Mouse (Mus musculus): ENCODE measurements at regions not wholly inside any gene's neighbourhood (a gene's known extent, or its start where the extent isn't known, plus 50 kb on each side); places are given as distances from the start of the nearest gene placed in this dataset.

DNA sequence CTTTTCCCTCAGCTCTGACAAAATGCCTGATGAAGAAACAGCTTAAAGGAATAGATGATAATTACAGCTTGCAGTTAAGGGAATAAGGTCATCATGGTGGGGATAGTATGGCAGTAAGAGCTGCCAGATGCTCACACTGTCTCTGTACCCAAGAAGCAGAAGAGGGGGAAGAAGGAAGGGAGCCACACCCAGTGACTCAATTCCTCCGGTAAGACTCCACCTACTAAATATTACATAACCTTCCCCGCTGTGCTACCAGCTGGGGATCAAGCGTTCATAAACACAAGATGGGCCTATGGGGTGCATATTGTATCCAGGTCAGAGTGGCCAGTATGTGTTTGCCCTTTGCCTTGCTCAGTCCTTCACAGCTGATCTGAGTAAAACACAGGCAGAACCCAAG is 468.9 kb downstream of the Rnf144a start:
- TF ChIP-seq CTCF (IDR thresholded peaks at IDR 0.05; ENCODE audit: low read depth, low read length), result no peak
- no peak for TF ChIP-seq POLR2A (IDR thresholded peaks at IDR 0.05; ENCODE audit: borderline replicate concordance, low read depth, low read length)
- no peaks in the 10 kb centered on the region for H3K4me1 ChIP-seq (ENCODE audit: control insufficient read depth, insufficient read depth, low read length)
- no peak overlapping the region for H3K4me3 ChIP-seq (ENCODE audit: insufficient read depth, low read length)
- no peak overlapping the region for H3K27ac ChIP-seq (ENCODE audit: insufficient read depth, low read depth, low read length)

DNA sequence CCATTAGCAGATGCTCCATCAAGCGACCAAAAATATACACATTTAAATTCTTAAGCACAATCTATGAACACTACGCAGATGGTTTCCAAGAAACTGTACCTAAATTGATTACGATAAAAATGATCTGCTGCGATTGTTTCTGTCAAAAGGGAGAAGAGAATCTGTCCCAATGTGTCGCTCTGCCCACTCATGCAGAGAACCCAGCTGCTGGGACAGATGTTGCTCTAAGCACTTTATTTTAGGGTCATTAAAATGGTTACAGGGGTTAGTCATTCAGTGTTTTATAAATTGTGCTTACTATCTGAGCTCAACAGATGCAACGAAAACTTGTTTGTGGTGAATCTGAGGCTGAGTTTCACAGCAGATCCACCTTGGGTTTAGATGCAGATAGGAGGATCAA is 476.2 kb downstream of the Rnf144a start:
- TF ChIP-seq POLR2A (IDR thresholded peaks at IDR 0.05; ENCODE audit: borderline replicate concordance, low read depth, low read length) (no peak), CTCF (IDR thresholded peaks at IDR 0.05; ENCODE audit: low read depth, low read length) (no peak)
- Histone ChIP-seq H3K27ac (ENCODE audit: insufficient read depth, low read depth, low read length) (no peak overlapping the region), H3K4me3 (ENCODE audit: insufficient read depth, low read length) (no peak overlapping the region), H3K4me1 (ENCODE audit: control insufficient read depth, insufficient read depth, low read length) (no peaks in the 10 kb centered on the region)

DNA sequence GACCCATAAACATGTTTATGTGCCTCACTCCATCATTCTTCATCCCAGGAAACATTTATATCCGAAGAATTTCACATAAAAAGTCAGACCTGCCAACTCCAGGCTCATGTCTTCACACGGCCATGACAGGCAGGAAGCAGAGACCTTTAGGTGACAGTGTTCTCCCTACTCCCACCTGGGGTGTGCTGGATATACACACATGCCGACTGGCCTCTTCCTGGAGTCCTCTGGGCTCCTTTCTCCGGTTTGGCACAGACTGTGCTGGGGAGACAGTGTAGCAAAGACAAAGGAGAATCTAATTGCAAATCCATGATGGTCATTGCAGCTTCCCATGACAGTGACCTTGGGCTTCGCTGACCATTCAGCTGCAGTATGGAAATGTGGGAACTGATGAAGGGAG is 480.1 kb downstream of the Rnf144a start:
- no peak for TF ChIP-seq CTCF (IDR thresholded peaks at IDR 0.05; ENCODE audit: low read depth, low read length)
- TF ChIP-seq POLR2A (IDR thresholded peaks at IDR 0.05; ENCODE audit: borderline replicate concordance, low read depth, low read length), result no peak
- Histone ChIP-seq H3K27ac (ENCODE audit: insufficient read depth, low read depth, low read length) (no peak overlapping the region), H3K4me3 (ENCODE audit: insufficient read depth, low read length) (no peak overlapping the region), H3K4me1 (ENCODE audit: control insufficient read depth, insufficient read depth, low read length) (no peaks in the 10 kb centered on the region)

DNA sequence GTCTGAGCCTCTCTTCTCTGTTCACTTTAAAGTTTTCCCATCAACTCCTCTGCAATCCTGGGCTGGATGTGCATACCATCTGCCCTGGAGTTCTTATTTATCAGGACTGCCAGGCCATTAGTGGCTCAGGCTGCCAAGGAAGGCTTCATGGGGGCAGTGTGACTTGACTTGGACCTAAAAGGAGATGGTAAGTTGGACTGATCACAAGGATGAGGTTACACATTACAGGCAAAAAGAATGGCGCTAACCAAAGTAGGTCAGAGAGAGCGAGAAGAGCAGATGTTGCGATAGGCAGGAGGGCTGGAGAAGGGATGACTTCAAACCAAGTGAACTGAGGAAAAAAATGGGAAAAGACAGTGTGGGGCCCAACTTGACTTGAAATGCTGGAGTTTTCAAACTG is 480.5 kb downstream of the Rnf144a start:
- no peaks in the 10 kb centered on the region for H3K4me1 ChIP-seq (ENCODE audit: control insufficient read depth, insufficient read depth, low read length)
- H3K27ac ChIP-seq (ENCODE audit: insufficient read depth, low read depth, low read length), result no peak overlapping the region
- TF ChIP-seq POLR2A (IDR thresholded peaks at IDR 0.05; ENCODE audit: borderline replicate concordance, low read depth, low read length), result no peak
- TF ChIP-seq CTCF (IDR thresholded peaks at IDR 0.05; ENCODE audit: low read depth, low read length), result no peak

DNA sequence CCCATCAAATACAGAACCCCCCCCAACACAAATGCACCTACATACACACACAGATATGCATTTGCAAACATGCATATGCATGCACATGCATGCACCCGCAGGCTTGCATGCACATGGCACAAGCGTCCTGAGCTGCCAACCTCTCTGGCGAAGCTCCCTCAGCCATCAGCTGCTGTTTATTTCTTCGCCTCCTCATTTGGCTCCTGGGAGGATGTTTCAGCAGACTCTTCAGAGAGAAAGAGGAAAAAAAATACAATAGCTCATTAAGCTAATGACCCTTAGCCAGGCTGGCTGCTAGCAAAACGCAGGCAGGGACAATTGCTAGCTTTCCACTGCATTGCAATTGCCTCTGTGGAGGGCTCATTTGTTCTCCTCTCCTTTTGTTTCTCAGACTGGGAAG is 488.7 kb downstream of the Rnf144a start:
- Histone ChIP-seq H3K4me3 (ENCODE audit: insufficient read depth, low read length) (no peak overlapping the region), H3K4me1 (ENCODE audit: control insufficient read depth, insufficient read depth, low read length) (no peaks in the 10 kb centered on the region), H3K27ac (ENCODE audit: insufficient read depth, low read depth, low read length) (no peak overlapping the region)
- TF ChIP-seq CTCF (IDR thresholded peaks at IDR 0.05; ENCODE audit: low read depth, low read length) (no peak), POLR2A (IDR thresholded peaks at IDR 0.05; ENCODE audit: borderline replicate concordance, low read depth, low read length) (no peak)

More for the DNA sequence above, 480.5 kb downstream of the Rnf144a start:
- H3K4me3 ChIP-seq (ENCODE audit: insufficient read depth, low read length), result no peak overlapping the region

DNA sequence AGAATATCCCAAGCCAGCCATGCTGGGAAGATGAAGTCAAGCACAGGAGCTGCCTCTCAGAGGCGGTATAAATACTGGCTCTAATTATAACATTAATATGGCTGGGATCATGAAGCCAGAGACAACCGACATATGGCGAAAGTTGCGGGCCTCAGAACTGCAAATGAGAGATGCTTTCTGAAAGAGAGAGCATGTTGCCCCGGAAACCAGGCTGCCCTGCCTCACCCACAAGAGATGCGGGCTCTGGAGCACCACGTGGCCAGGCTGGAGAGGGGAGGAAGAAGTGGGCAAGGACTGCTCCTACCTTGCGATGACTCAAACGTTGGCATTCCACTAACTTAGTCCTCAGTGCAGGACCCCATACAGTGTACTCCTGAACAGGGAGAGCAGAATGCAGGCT is 490.5 kb downstream of the Rnf144a start:
- H3K4me3 ChIP-seq (ENCODE audit: insufficient read depth, low read length), result no peak overlapping the region
- TF ChIP-seq CTCF (IDR thresholded peaks at IDR 0.05; ENCODE audit: low read depth, low read length), result no peak
- TF ChIP-seq POLR2A (IDR thresholded peaks at IDR 0.05; ENCODE audit: borderline replicate concordance, low read depth, low read length), result no peak
- H3K4me1 ChIP-seq (ENCODE audit: control insufficient read depth, insufficient read depth, low read length), result no peaks in the 10 kb centered on the region

DNA sequence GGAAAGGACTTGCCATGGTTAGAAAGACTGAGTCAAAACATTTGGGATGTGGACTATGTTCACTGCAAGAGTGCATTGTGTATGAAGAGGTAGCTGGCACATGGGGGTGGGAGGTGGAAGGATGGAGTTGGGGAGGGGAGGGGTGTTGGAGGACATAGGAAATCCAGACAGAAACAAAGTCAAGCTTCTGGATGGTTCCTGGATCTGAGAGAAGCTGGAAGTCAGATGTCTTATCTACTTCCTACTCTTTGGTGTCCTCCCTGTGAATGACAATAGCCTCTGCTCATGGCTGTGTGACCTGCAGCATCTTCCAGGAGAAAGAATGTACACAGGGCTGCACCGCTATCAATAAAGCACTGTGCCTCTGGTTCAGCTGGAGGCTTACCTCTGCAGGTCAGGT is 491.3 kb downstream of the Rnf144a start:
- TF ChIP-seq CTCF (IDR thresholded peaks at IDR 0.05; ENCODE audit: low read depth, low read length) (no peak), POLR2A (IDR thresholded peaks at IDR 0.05; ENCODE audit: borderline replicate concordance, low read depth, low read length) (no peak)
- Histone ChIP-seq H3K27ac (ENCODE audit: insufficient read depth, low read depth, low read length) (no peak overlapping the region), H3K4me1 (ENCODE audit: control insufficient read depth, insufficient read depth, low read length) (no peaks in the 10 kb centered on the region), H3K4me3 (ENCODE audit: insufficient read depth, low read length) (no peak overlapping the region)

More for the DNA sequence above, 490.5 kb downstream of the Rnf144a start:
- no peak overlapping the region for H3K27ac ChIP-seq (ENCODE audit: insufficient read depth, low read depth, low read length)

DNA sequence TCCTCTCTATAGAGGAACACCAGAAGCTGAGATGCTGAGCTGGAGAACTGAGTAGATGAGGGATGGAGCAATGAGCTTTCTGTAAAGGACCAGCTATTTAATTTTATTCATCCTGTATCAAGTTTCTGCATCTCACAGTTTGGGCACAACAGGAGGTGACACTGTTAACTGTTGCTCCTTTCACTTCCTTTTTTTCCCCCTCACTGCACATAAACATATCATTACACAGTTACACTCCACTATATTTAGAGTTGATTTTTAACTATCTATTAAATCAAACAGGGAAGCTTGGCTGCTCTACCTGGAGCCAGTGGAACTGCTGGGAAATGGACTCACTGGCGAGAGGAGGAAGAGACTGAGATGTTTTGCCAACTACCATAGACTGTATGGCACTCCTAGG is 509.4 kb downstream of the Rnf144a start:
- TF ChIP-seq CTCF (IDR thresholded peaks at IDR 0.05; ENCODE audit: low read depth, low read length), result no peak
- no peak for TF ChIP-seq POLR2A (IDR thresholded peaks at IDR 0.05; ENCODE audit: borderline replicate concordance, low read depth, low read length)
- H3K4me1 ChIP-seq (ENCODE audit: control insufficient read depth, insufficient read depth, low read length), result no peaks in the 10 kb centered on the region
- H3K4me3 ChIP-seq (ENCODE audit: insufficient read depth, low read length), result no peak overlapping the region
- no peak overlapping the region for H3K27ac ChIP-seq (ENCODE audit: insufficient read depth, low read depth, low read length)

DNA sequence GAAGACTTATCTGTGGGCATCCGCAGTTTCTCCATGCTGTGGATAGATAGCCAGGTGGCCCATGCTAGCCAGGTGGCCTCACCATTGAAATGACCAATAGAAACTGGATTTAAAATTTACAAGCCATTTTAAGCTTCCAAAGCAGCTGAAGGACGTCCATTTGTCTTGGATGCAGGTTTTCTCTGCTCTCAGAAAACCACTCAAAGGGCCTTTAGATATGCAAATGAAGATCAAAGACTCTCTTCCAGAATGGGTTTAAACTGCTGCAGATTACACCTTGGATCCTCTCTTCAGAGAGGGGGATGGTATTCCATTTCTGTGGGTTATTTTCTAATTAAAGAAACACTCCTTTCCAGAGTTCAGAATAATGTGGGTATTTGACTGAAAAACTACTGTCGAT is 518.5 kb downstream of the Rnf144a start:
- no peak for TF ChIP-seq POLR2A (IDR thresholded peaks at IDR 0.05; ENCODE audit: borderline replicate concordance, low read depth, low read length)
- TF ChIP-seq CTCF (IDR thresholded peaks at IDR 0.05; ENCODE audit: low read depth, low read length), result no peak
- H3K4me1 ChIP-seq (ENCODE audit: control insufficient read depth, insufficient read depth, low read length), result no peaks in the 10 kb centered on the region
- no peak overlapping the region for H3K4me3 ChIP-seq (ENCODE audit: insufficient read depth, low read length)
- no peak overlapping the region for H3K27ac ChIP-seq (ENCODE audit: insufficient read depth, low read depth, low read length)

DNA sequence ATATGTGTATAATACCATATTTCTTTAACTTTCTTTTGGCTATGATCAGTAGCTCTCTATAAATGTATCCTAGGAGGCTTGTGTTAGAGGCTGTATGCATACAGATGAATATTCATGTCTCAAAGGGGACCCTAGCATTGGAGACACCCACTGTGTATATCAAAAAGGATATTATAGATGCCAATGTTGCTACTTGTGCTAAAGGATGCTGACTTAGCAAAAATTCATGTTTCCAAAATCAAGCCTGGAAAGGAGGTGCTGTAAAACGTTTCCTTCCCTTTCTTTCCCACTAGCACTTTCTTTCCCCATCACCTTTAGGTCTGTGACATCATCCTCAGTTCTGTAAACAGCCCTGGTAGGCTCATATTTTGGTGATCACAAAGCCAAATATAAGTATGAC is 519.4 kb downstream of the Rnf144a start:
- H3K4me1 ChIP-seq (ENCODE audit: control insufficient read depth, insufficient read depth, low read length), result no peaks in the 10 kb centered on the region
- TF ChIP-seq POLR2A (IDR thresholded peaks at IDR 0.05; ENCODE audit: borderline replicate concordance, low read depth, low read length), result no peak
- no peak for TF ChIP-seq CTCF (IDR thresholded peaks at IDR 0.05; ENCODE audit: low read depth, low read length)
- H3K27ac ChIP-seq (ENCODE audit: insufficient read depth, low read depth, low read length), result no peak overlapping the region
- no peak overlapping the region for H3K4me3 ChIP-seq (ENCODE audit: insufficient read depth, low read length)

Measured in bone marrow macrophage, adult 2 months (primary cell).